Mouse (Mus musculus) heart, embryonic 11.5 days (tissue): ENCODE measurements around the gene 1700003F12Rik. TPM values are rescaled to one million over a fixed set of nuclear protein-coding genes. Genes with fewer than 3 reads are reported as not detected.

Experiments
- ATAC-seq: fragments of 200-750 bp; cut with Nextera tagmentation; replicated peaks from 2 replicates; pipeline ENCODE4 v1.8.0; 2017; ENCODE audit warnings: moderate library complexity; ENCODE audit not compliant: insufficient number of reproducible peaks, low FRiP score, low TSS enrichment
- H3K27ac ChIP-seq: fragments of 300-500 bp; sonication (generic); 2 replicates; pipeline ENCODE4 v1.5.1; 2014; ENCODE audit warnings: mild to moderate bottlenecking, low read depth, low read length
- H3K27me3 ChIP-seq: fragments of 300-500 bp; sonication (generic); 2 replicates; pipeline ENCODE4 v1.6.1; 2014; ENCODE audit warnings: mild to moderate bottlenecking, low read length, mixed read lengths; ENCODE audit not compliant: control insufficient read depth, insufficient read depth
- H3K36me3 ChIP-seq: fragments of 300-500 bp; sonication (generic); 2 replicates; pipeline ENCODE4 v1.6.1; 2014; ENCODE audit warnings: mild to moderate bottlenecking, low read length, moderate library complexity, mixed read lengths; ENCODE audit not compliant: control insufficient read depth, insufficient read depth
- H3K4me1 ChIP-seq: fragments of 300-500 bp; sonication (generic); 2 replicates; pipeline ENCODE4 v1.6.1; 2014; ENCODE audit warnings: low read length; ENCODE audit not compliant: control insufficient read depth, insufficient read depth
- H3K4me2 ChIP-seq: fragments of 300-500 bp; sonication (generic); 2 replicates; pipeline ENCODE4 v1.6.1; 2014; ENCODE audit warnings: mild to moderate bottlenecking, moderate library complexity
- H3K4me3 ChIP-seq: fragments of 300-500 bp; sonication (generic); 2 replicates; pipeline ENCODE4 v1.5.1; 2014; ENCODE audit warnings: low read depth, low read length
- H3K9ac ChIP-seq: fragments of 300-500 bp; sonication (generic); 2 replicates; pipeline ENCODE4 v1.6.1; 2014; ENCODE audit warnings: mild to moderate bottlenecking, low read depth, low read length, moderate library complexity
- H3K9me3 ChIP-seq: fragments of 300-500 bp; sonication (generic); replicated peaks from 2 replicates; pipeline ENCODE4 v1.6.1; 2016; ENCODE audit warnings: low read length; ENCODE audit not compliant: control insufficient read depth
- WGBS: fragments of 180-500 bp; shearing (Covaris S2); extraction: QIAGEN DNeasy Blood & Tissue Kit; methylation state at CpG from one replicate; pipeline ENCODE4 v1.1.7; 2014; ENCODE audit not compliant: insufficient replicate concordance; 5-methylcytosine and 5-hydroxymethylcytosine counted together
- polyA plus RNA-seq: library from polyadenylated mRNA; unstranded; fragments of >200 nt; fragmentation: Nextera tagmentation; extraction: Ambion mirVana; gene quantifications from 2 replicates; pipeline ENCODE4 v1.2.1, GENCODE M21; 2014

Gene 1700003F12Rik
- polyA plus RNA-seq, 1 experiment from 2014 or later, result 1.4 TPM

GRCm38 (mm10) chr2:154586405-154586804, 39.5 kb downstream of the 1700003F12Rik start:
- H3K27me3 ChIP-seq, result 0 out of 2 replicates have a peak, but pooled peaks cover 2% of the 10 kb centered on the region
- H3K4me1 ChIP-seq, result peaks cover 6% of the 10 kb centered on the region
- no peaks in the 10 kb centered on the region for H3K36me3 ChIP-seq
- no peak overlapping the region for H3K4me3 ChIP-seq
- no peak overlapping the region for H3K9ac ChIP-seq
- H3K27ac ChIP-seq, result no peak overlapping the region
- no peak for ATAC-seq
- WGBS, result 73% methylated on average over 5 of the region's 5 CpGs
- H3K4me2 ChIP-seq, result no peak overlapping the region
- H3K9me3 ChIP-seq, result no peaks in the 10 kb centered on the region

- Histone ChIP-seq H3K27me3 (0 out of 2 replicates have a peak, but pooled peaks cover 2% of the 10 kb centered on the region), H3K4me1 (peaks cover 3% of the 10 kb centered on the region), H3K9me3 (0 out of 2 replicates have a peak, but pooled peaks cover 3% of the 10 kb centered on the region), H3K9ac (no peak overlapping the region), H3K4me3 (no peak overlapping the region), H3K27ac (no peak overlapping the region), H3K4me2 (no peak overlapping the region), H3K36me3 (no peaks in the 10 kb centered on the region)
- 82% methylated on average over 4 of the region's 4 CpGs for WGBS
- no peak for ATAC-seq
Observed at GRCm38 (mm10) chr2:154589051-154589450, 42.2 kb downstream of the 1700003F12Rik start.

- no peak overlapping the region for H3K9ac ChIP-seq
- H3K36me3 ChIP-seq, result no peaks in the 10 kb centered on the region
- no peaks in the 10 kb centered on the region for H3K27me3 ChIP-seq
- H3K4me3 ChIP-seq, result no peak overlapping the region
- H3K9me3 ChIP-seq, result 0 out of 2 replicates have a peak, but pooled peaks cover 3% of the 10 kb centered on the region
- H3K27ac ChIP-seq, result no peak overlapping the region
- ATAC-seq, result no peak
- no peak overlapping the region for H3K4me2 ChIP-seq
- H3K4me1 ChIP-seq, result no peaks in the 10 kb centered on the region
- 84% methylated on average over 3 of the region's 3 CpGs for WGBS
Observed at GRCm38 (mm10) chr2:154591239-154591638, 44.4 kb downstream of the 1700003F12Rik start.

- 61% methylated on average over 3 of the region's 3 CpGs for WGBS
Observed at GRCm38 (mm10) chr2:154593025-154593424, 46.1 kb downstream of the 1700003F12Rik start.

GRCm38 (mm10) chr2:154595775-154596174, 48.9 kb downstream of the 1700003F12Rik start:
- no peak overlapping the region for H3K9ac ChIP-seq
- no peaks in the 10 kb centered on the region for H3K36me3 ChIP-seq
- no peak overlapping the region for H3K4me3 ChIP-seq
- 74% methylated on average over 5 of the region's 5 CpGs for WGBS
- no peak overlapping the region for H3K27ac ChIP-seq
- H3K4me1 ChIP-seq, result no peaks in the 10 kb centered on the region
- ATAC-seq, result no peak
- no peak overlapping the region for H3K4me2 ChIP-seq
- H3K27me3 ChIP-seq, result no peaks in the 10 kb centered on the region
- H3K9me3 ChIP-seq, result 0 out of 2 replicates have a peak, but pooled peaks cover 3% of the 10 kb centered on the region

More at GRCm38 (mm10) chr2:154593025-154593424, 46.1 kb downstream of the 1700003F12Rik start:
- Histone ChIP-seq H3K4me1 (no peaks in the 10 kb centered on the region), H3K4me3 (no peak overlapping the region), H3K27me3 (no peaks in the 10 kb centered on the region), H3K36me3 (no peaks in the 10 kb centered on the region), H3K9me3 (0 out of 2 replicates have a peak, but pooled peaks cover 3% of the 10 kb centered on the region), H3K9ac (no peak overlapping the region), H3K27ac (no peak overlapping the region), H3K4me2 (no peak overlapping the region)
- no peak for ATAC-seq

GRCm38 (mm10) chr2:154597399-154597798, 50.5 kb downstream of the 1700003F12Rik start:
- H3K4me3 ChIP-seq, result no peak overlapping the region
- H3K27me3 ChIP-seq, result no peaks in the 10 kb centered on the region
- H3K9ac ChIP-seq, result no peak overlapping the region
- no peaks in the 10 kb centered on the region for H3K4me1 ChIP-seq
- no peak for ATAC-seq
- 82% methylated on average over 3 of the region's 3 CpGs for WGBS
- H3K27ac ChIP-seq, result no peak overlapping the region
- 0 out of 2 replicates have a peak, but pooled peaks cover 3% of the 10 kb centered on the region for H3K9me3 ChIP-seq
- no peaks in the 10 kb centered on the region for H3K36me3 ChIP-seq
- no peak overlapping the region for H3K4me2 ChIP-seq

Other genes with a start within 250 kb of the 1700003F12Rik start
- not detected in 2 replicates for gene Bpifb9b, start 239.9 kb upstream of the 1700003F12Rik start, polyA plus RNA-seq
- 14.1 and 18.3 TPM in 2 replicates for gene Cdk5rap1, start 174.1 kb upstream of the 1700003F12Rik start, polyA plus RNA-seq
- 14.6 and 22.2 TPM in 2 replicates for gene Snta1, start 139.0 kb upstream of the 1700003F12Rik start, polyA plus RNA-seq
- 31.2 and 34.0 TPM in 2 replicates for gene Cbfa2t2, start 110.6 kb upstream of the 1700003F12Rik start, polyA plus RNA-seq
- gene Actl10, start 4.7 kb downstream of the 1700003F12Rik start, polyA plus RNA-seq, result not detected in 2 replicates
- 1.2 and 1.4 TPM in 2 replicates for gene Necab3, start 11.8 kb downstream of the 1700003F12Rik start, polyA plus RNA-seq
- 6.5 and 7.8 TPM in 2 replicates for gene E2f1, start 22.8 kb downstream of the 1700003F12Rik start, polyA plus RNA-seq
- 21.4 and 23.5 TPM in 2 replicates for gene Pxmp4, start 56.6 kb downstream of the 1700003F12Rik start, polyA plus RNA-seq
- 0.77 and 0.93 TPM in 2 replicates for gene Zfp341, start 66.2 kb downstream of the 1700003F12Rik start, polyA plus RNA-seq
- 0.72 TPM in 1 of 2 replicates, not detected in the other for gene 4930519P11Rik, start 66.4 kb downstream of the 1700003F12Rik start, polyA plus RNA-seq
- 10.1 and 12.5 TPM in 2 replicates for gene Chmp4b, start 104.6 kb downstream of the 1700003F12Rik start, polyA plus RNA-seq
- not detected in 2 replicates for gene Gm14214, start 222.9 kb downstream of the 1700003F12Rik start, polyA plus RNA-seq
- gene Raly, start 244.0 kb downstream of the 1700003F12Rik start, polyA plus RNA-seq, result 42.9 and 63.5 TPM in 2 replicates
- 0.34 and 0.49 TPM in 2 replicates for gene a, start 244.3 kb downstream of the 1700003F12Rik start, polyA plus RNA-seq